Mouse (Mus musculus): ENCODE results near the gene Ccr8. TPM values are rescaled to one million over a fixed set of nuclear protein-coding genes. Genes with fewer than 3 reads are reported as not detected.
"Not testable (repeated sequence)": the region's sequence is repeated elsewhere in the genome, so short reads cannot be mapped to it uniquely, and the experiment has no call there.

Gene Ccr8
- polyA plus RNA-seq, 2 experiments from 2014 or later: 71.1 to 116 TPM

GRCm38 (mm10) chr9:120091086-120091485 is 828 bp upstream of the Ccr8 start:
- peak; percentile 55 for ATAC-seq

- ATAC-seq: no peak
Observed at GRCm38 (mm10) chr9:120093701-120094100, 1.8 kb downstream of the Ccr8 start.

GRCm38 (mm10) chr9:120095886-120096285 is 4.0 kb downstream of the Ccr8 start:
- ATAC-seq: peak; percentile 44

GRCm38 (mm10) chr9:120098682-120099081 is 6.8 kb downstream of the Ccr8 start:
- ATAC-seq: peak; percentile 55

- no peak for ATAC-seq
Observed at GRCm38 (mm10) chr9:120099304-120099703, 7.4 kb downstream of the Ccr8 start.

- ATAC-seq: no peak
Observed at GRCm38 (mm10) chr9:120101165-120101564, 9.3 kb downstream of the Ccr8 start.

GRCm38 (mm10) chr9:120108953-120109352 is 17.0 kb downstream of the Ccr8 start:
- not testable (repeated sequence) for ATAC-seq

- peak; percentile 90 for ATAC-seq
Observed at GRCm38 (mm10) chr9:120110211-120111018, 18.5 kb downstream of the Ccr8 start, which contains the start of gene Slc25a38. TSS of gene Slc25a38 (plus strand) at chr9:120110374.

GRCm38 (mm10) chr9:120111156-120111945 is 19.4 kb downstream of the Ccr8 start:
- ATAC-seq: no peak

- ATAC-seq: no peak
Observed at GRCm38 (mm10) chr9:120112472-120112871, 20.6 kb downstream of the Ccr8 start.

GRCm38 (mm10) chr9:120113456-120113855 is 21.5 kb downstream of the Ccr8 start:
- ATAC-seq: no peak

GRCm38 (mm10) chr9:120114051-120114788 is 22.3 kb downstream of the Ccr8 start:
- no peak for ATAC-seq

- ATAC-seq: no peak
Observed at GRCm38 (mm10) chr9:120114789-120115151, 22.9 kb downstream of the Ccr8 start.

- no peak for ATAC-seq
Observed at GRCm38 (mm10) chr9:120115580-120115979, 23.7 kb downstream of the Ccr8 start.

- ATAC-seq: no peak
Observed at GRCm38 (mm10) chr9:120116184-120116624, 24.3 kb downstream of the Ccr8 start.

GRCm38 (mm10) chr9:120118212-120118611 is 26.3 kb downstream of the Ccr8 start:
- ATAC-seq: no peak

- ATAC-seq: no peak
Observed at GRCm38 (mm10) chr9:120120503-120120902, 28.6 kb downstream of the Ccr8 start.

- no peak for ATAC-seq
Observed at GRCm38 (mm10) chr9:120126868-120127267, 35.0 kb downstream of the Ccr8 start.

GRCm38 (mm10) chr9:120127538-120128251 is 35.8 kb downstream of the Ccr8 start, which contains the start of gene Rpsa:
TSS of gene Rpsa (plus strand) at chr9:120127689.
- ATAC-seq: peak; percentile 91

GRCm38 (mm10) chr9:120129276-120129675 is 37.4 kb downstream of the Ccr8 start:
- no peak for ATAC-seq

- ATAC-seq: no peak
Observed at GRCm38 (mm10) chr9:120131784-120132288, 39.9 kb downstream of the Ccr8 start.

All from CD4-positive, CD25-positive, alpha-beta regulatory T cell, adult 4 months (primary cell).